Mouse (Mus musculus): ENCODE measurements around the gene Hsd17b13. TPM values are rescaled to one million over a fixed set of nuclear protein-coding genes. Genes with fewer than 3 reads are reported as not detected.

Gene Hsd17b13
- polyA plus RNA-seq, 1 experiment from 2014 or later = not detected

GRCm38 (mm10) chr5:104006811-104007210, 29.6 kb upstream of the Hsd17b13 start:
- no peak for ATAC-seq (ENCODE audit: insufficient number of reproducible peaks, insufficient read depth, low FRiP score, low TSS enrichment, low read depth)
- WGBS = 71% methylated on average over 3 of the region's 3 CpGs
- no peak overlapping the region for H3K4me3 ChIP-seq (replicated peaks)

GRCm38 (mm10) chr5:104003955-104004354, 26.7 kb upstream of the Hsd17b13 start:
- WGBS = 87% methylated on average over 2 of the region's 2 CpGs
- H3K27ac ChIP-seq = no peak overlapping the region
- no peak for ATAC-seq (ENCODE audit: insufficient number of reproducible peaks, insufficient read depth, low FRiP score, low TSS enrichment, low read depth)
- no peak overlapping the region for H3K4me3 ChIP-seq (replicated peaks)
- H3K4me2 ChIP-seq = no peak overlapping the region
- H3K9ac ChIP-seq (replicated peaks) = no peak overlapping the region
- no peaks in the 10 kb centered on the region for H3K9me3 ChIP-seq
- H3K36me3 ChIP-seq = peaks cover 6% of the 10 kb centered on the region; the same call in 1 of the 2 replicates
- peaks cover 5% of the 10 kb centered on the region; the same call in 1 of the 2 replicates for H3K4me1 ChIP-seq (replicated peaks)
- H3K27me3 ChIP-seq = no peaks in the 10 kb centered on the region

More at GRCm38 (mm10) chr5:104006811-104007210, 29.6 kb upstream of the Hsd17b13 start:
- no peaks in the 10 kb centered on the region for H3K9me3 ChIP-seq
- no peak overlapping the region for H3K9ac ChIP-seq (replicated peaks)
- no peak overlapping the region for H3K27ac ChIP-seq
- H3K4me2 ChIP-seq = no peak overlapping the region
- H3K4me1 ChIP-seq (replicated peaks) = peaks cover 5% of the 10 kb centered on the region; the same call in 1 of the 2 replicates
- H3K36me3 ChIP-seq = peaks cover 6% of the 10 kb centered on the region; the same call in 1 of the 2 replicates
- no peaks in the 10 kb centered on the region for H3K27me3 ChIP-seq

- 0 out of 2 replicates have a peak, but pooled peaks have one; percentile 26 for ATAC-seq (ENCODE audit: insufficient number of reproducible peaks, insufficient read depth, low FRiP score, low TSS enrichment, low read depth)
- Histone ChIP-seq H3K9me3 (no peaks in the 10 kb centered on the region), H3K27me3 (no peaks in the 10 kb centered on the region), H3K4me3 (replicated peaks) (no peak overlapping the region), H3K4me1 (replicated peaks) (peaks cover 5% of the 10 kb centered on the region; the same call in 1 of the 2 replicates), H3K36me3 (peaks cover 6% of the 10 kb centered on the region; the same call in 1 of the 2 replicates), H3K27ac (no peak overlapping the region), H3K9ac (replicated peaks) (no peak overlapping the region), H3K4me2 (peak overlapping the region; percentile 16)
- WGBS = 51% methylated on average over 15 of the region's 15 CpGs
Measured at GRCm38 (mm10) chr5:104003256-104003931, 26.2 kb upstream of the Hsd17b13 start.

GRCm38 (mm10) chr5:104002549-104003255, 25.5 kb upstream of the Hsd17b13 start:
- Histone ChIP-seq H3K36me3 (peaks cover 6% of the 10 kb centered on the region; the same call in 1 of the 2 replicates), H3K4me1 (replicated peaks) (peaks cover 5% of the 10 kb centered on the region; the same call in 1 of the 2 replicates), H3K27me3 (no peaks in the 10 kb centered on the region), H3K9ac (replicated peaks) (no peak overlapping the region), H3K27ac (no peak overlapping the region), H3K9me3 (no peaks in the 10 kb centered on the region), H3K4me2 (peak overlapping the region; percentile 16), H3K4me3 (replicated peaks) (no peak overlapping the region)
- ATAC-seq (ENCODE audit: insufficient number of reproducible peaks, insufficient read depth, low FRiP score, low TSS enrichment, low read depth) = peak; percentile 42; the same call in 1 of the 2 replicates
- 19% methylated on average over 18 of the region's 18 CpGs for WGBS

GRCm38 (mm10) chr5:103999738-104000137, 22.5 kb upstream of the Hsd17b13 start:
- no peak for ATAC-seq (ENCODE audit: insufficient number of reproducible peaks, insufficient read depth, low FRiP score, low TSS enrichment, low read depth)
- under 1% methylated on average over 5 of the region's 5 CpGs for WGBS

DNA sequence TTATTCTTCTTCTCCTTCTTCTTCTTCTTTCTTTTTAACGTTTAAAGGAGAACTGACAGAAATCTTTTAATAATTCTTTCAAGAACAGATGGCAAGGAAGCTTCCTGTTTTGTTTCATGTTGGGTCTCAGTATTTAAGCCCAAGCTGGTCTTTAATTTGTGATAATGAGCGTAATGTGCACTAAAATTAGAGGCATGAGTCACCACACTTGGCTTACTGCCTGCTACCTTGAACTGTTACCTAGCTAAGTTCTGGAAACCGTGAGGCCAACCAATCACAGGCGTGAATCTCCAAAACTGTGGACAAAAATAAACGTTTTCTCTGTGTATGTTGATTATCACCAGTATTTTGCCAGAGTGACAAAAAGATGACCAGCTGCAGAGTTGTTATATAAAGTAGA, 21.5 kb upstream of the Hsd17b13 start:
- peaks cover 5% of the 10 kb centered on the region; the same call in 1 of the 2 replicates for H3K4me1 ChIP-seq (replicated peaks)
- H3K27me3 ChIP-seq = no peaks in the 10 kb centered on the region
- H3K4me3 ChIP-seq (replicated peaks) = no peak overlapping the region
- H3K4me2 ChIP-seq = no peak overlapping the region
- no peak overlapping the region for H3K27ac ChIP-seq
- no peak overlapping the region for H3K9ac ChIP-seq (replicated peaks)
- WGBS = 76% methylated on average over 5 of the region's 5 CpGs
- H3K36me3 ChIP-seq = no peaks in the 10 kb centered on the region
- no peaks in the 10 kb centered on the region for H3K9me3 ChIP-seq
- no peak for ATAC-seq (ENCODE audit: insufficient number of reproducible peaks, insufficient read depth, low FRiP score, low TSS enrichment, low read depth)

More at GRCm38 (mm10) chr5:103999738-104000137, 22.5 kb upstream of the Hsd17b13 start:
- no peak overlapping the region for H3K9ac ChIP-seq (replicated peaks)
- H3K9me3 ChIP-seq = no peaks in the 10 kb centered on the region
- H3K4me3 ChIP-seq (replicated peaks) = no peak overlapping the region
- H3K4me1 ChIP-seq (replicated peaks) = peaks cover 5% of the 10 kb centered on the region; the same call in 1 of the 2 replicates
- H3K4me2 ChIP-seq = no peak overlapping the region
- H3K27me3 ChIP-seq = no peaks in the 10 kb centered on the region
- H3K27ac ChIP-seq = no peak overlapping the region
- H3K36me3 ChIP-seq = no peaks in the 10 kb centered on the region

- no peak overlapping the region for H3K27ac ChIP-seq
Measured at GRCm38 (mm10) chr5:103995181-103995580, 18.0 kb upstream of the Hsd17b13 start.

GRCm38 (mm10) chr5:103994669-103995068, 17.5 kb upstream of the Hsd17b13 start:
- Histone ChIP-seq H3K4me3 (replicated peaks) (no peak overlapping the region), H3K36me3 (peaks cover 3% of the 10 kb centered on the region; the same call in 1 of the 2 replicates), H3K4me1 (replicated peaks) (no peaks in the 10 kb centered on the region), H3K27ac (no peak overlapping the region), H3K27me3 (no peaks in the 10 kb centered on the region), H3K9ac (replicated peaks) (no peak overlapping the region), H3K9me3 (no peaks in the 10 kb centered on the region), H3K4me2 (no peak overlapping the region)
- no peak for ATAC-seq (ENCODE audit: insufficient number of reproducible peaks, insufficient read depth, low FRiP score, low TSS enrichment, low read depth)
- 84% methylated on average over 4 of the region's 4 CpGs for WGBS

More at GRCm38 (mm10) chr5:103995181-103995580, 18.0 kb upstream of the Hsd17b13 start:
- ATAC-seq (ENCODE audit: insufficient number of reproducible peaks, insufficient read depth, low FRiP score, low TSS enrichment, low read depth) = no peak
- Histone ChIP-seq H3K4me3 (replicated peaks) (no peak overlapping the region), H3K4me2 (no peak overlapping the region), H3K9ac (replicated peaks) (no peak overlapping the region), H3K36me3 (no peaks in the 10 kb centered on the region; the same call in 1 of the 2 replicates), H3K27me3 (no peaks in the 10 kb centered on the region), H3K9me3 (no peaks in the 10 kb centered on the region), H3K4me1 (replicated peaks) (no peaks in the 10 kb centered on the region)
- whole genome bisulfite sequencing = 65% methylated on average over 3 of the region's 3 CpGs

GRCm38 (mm10) chr5:103993601-103994000, 16.4 kb upstream of the Hsd17b13 start:
- peaks cover 8% of the 10 kb centered on the region for H3K36me3 ChIP-seq
- 73% methylated on average over 1 of the region's 1 CpGs for WGBS
- no peak for ATAC-seq (ENCODE audit: insufficient number of reproducible peaks, insufficient read depth, low FRiP score, low TSS enrichment, low read depth)

DNA sequence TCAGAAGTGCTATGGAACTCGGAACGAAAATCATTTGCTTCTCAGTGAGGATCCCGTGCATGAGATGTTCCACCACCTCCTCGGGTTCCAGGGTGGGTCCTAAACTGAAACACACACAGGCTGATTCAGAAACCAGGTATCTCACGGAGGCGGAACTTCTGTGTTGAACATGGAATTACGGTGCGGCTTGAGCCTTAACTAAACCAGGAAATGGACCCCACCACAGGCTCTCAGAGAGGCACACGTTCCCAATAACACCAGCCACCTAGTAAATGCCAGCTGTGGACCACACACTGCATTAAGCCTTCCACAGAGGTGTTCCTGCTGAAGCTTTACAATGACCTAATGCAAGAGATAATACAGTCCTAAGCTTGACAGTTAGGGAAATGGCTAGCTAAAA, 15.6 kb upstream of the Hsd17b13 start:
- no peak overlapping the region for H3K4me3 ChIP-seq (replicated peaks)
- H3K9ac ChIP-seq (replicated peaks) = no peak overlapping the region
- H3K27ac ChIP-seq = no peak overlapping the region
- peaks cover 8% of the 10 kb centered on the region for H3K36me3 ChIP-seq
- ATAC-seq (ENCODE audit: insufficient number of reproducible peaks, insufficient read depth, low FRiP score, low TSS enrichment, low read depth) = no peak
- H3K4me2 ChIP-seq = no peak overlapping the region
- no peaks in the 10 kb centered on the region for H3K27me3 ChIP-seq
- no peaks in the 10 kb centered on the region for H3K9me3 ChIP-seq
- H3K4me1 ChIP-seq (replicated peaks) = no peaks in the 10 kb centered on the region
- WGBS = 82% methylated on average over 9 of the region's 9 CpGs

More at GRCm38 (mm10) chr5:103993601-103994000, 16.4 kb upstream of the Hsd17b13 start:
- no peak overlapping the region for H3K27ac ChIP-seq
- H3K4me2 ChIP-seq = no peak overlapping the region
- no peaks in the 10 kb centered on the region for H3K9me3 ChIP-seq
- no peak overlapping the region for H3K9ac ChIP-seq (replicated peaks)
- H3K27me3 ChIP-seq = no peaks in the 10 kb centered on the region
- no peak overlapping the region for H3K4me3 ChIP-seq (replicated peaks)
- no peaks in the 10 kb centered on the region for H3K4me1 ChIP-seq (replicated peaks)
